Mouse (Mus musculus) kidney, adult 2 months (tissue): ENCODE measurements around the gene Doc2g. TPM values are rescaled to one million over a fixed set of nuclear protein-coding genes. Genes with fewer than 3 reads are reported as not detected.
"Not testable (repeated sequence)": the region's sequence is repeated elsewhere in the genome, so short reads cannot be mapped to it uniquely, and the experiment has no call there.

Experiments
- DNase-seq: peaks from one replicate; pipeline ENCODE4 v3.0.0; 2021
- H3K27ac ChIP-seq: fragments of 200-500 bp; 2 replicates; pipeline ENCODE4 v1.5.1; 2012; ENCODE audit warnings: low read depth, low read length, control low read depth, inconsistent platforms; ENCODE audit not compliant: insufficient read depth
- H3K27me3 ChIP-seq: fragments of 200-500 bp; replicated peaks from 2 replicates; pipeline ENCODE4 v1.6.1; 2012; ENCODE audit warnings: mild to moderate bottlenecking, moderate library complexity, low read length, inconsistent platforms; ENCODE audit not compliant: control insufficient read depth, insufficient read depth
- H3K36me3 ChIP-seq: fragments of 200-500 bp; 2 replicates; pipeline ENCODE4 v1.6.1; 2012; ENCODE audit warnings: mild to moderate bottlenecking, moderate library complexity, low read length, inconsistent platforms; ENCODE audit not compliant: control insufficient read depth, insufficient read depth
- H3K4me1 ChIP-seq: fragments of 200-500 bp; 2 replicates; pipeline ENCODE4 v1.6.1; 2011; ENCODE audit warnings: low read length; ENCODE audit not compliant: control insufficient read depth, insufficient read depth
- H3K4me3 ChIP-seq: fragments of 200-500 bp; 2 replicates; pipeline ENCODE4 v1.5.1; 2011; ENCODE audit warnings: mild to moderate bottlenecking, low read depth, low read length, control low read depth; ENCODE audit not compliant: insufficient read depth
- CTCF ChIP-seq: fragments of 200-500 bp; conservative IDR thresholded peaks from 2 replicates; pipeline ENCODE4 v1.5.1; 2011; ENCODE audit warnings: low read depth, mild to moderate bottlenecking, control low read depth, low read length, moderate library complexity, mixed read lengths; ENCODE audit not compliant: insufficient read depth, insufficient read length
- POLR2A ChIP-seq: fragments of 200-500 bp; IDR thresholded peaks from one replicate; pipeline ENCODE4 v1.6.1; 2011; ENCODE audit warnings: low read depth, low read length, control low read depth
- WGBS: fragments of 180-500 bp; shearing (Covaris S2); methylation state at CpG from one replicate; pipeline ENCODE4 v1.1.7; 2018; 5-methylcytosine and 5-hydroxymethylcytosine counted together
- polyA plus RNA-seq: library from polyadenylated mRNA; depleted of rRNA; stranded (reverse); fragments of >200 nt; gene quantifications from 2 replicates; pipeline ENCODE4 v1.2.3, GENCODE M21; 2012

Doc2g gene
- polyA plus RNA-seq, 1 experiment: 5.1 TPM

DNA sequence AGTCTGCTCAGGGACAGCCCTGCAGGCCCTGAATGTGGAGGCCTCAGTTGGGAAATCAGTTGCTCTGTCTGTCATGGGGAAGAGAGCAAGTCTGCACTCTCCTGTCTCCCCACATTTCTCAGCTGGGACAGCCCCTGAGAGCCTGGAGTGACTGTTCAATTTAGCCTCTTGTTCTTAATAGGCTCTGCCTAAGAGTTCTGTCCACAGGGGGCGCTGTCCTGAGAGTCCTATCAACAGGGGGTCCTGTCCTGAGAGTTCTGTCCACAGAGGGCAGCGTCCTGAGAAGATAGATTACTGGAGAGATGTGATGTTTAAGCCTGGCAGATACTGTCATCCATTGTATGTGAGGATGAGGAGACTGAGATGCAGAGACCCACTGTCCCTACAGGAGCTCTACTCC lies 40.6 kb upstream of the Doc2g start:
- 37% methylated on average over 2 of the region's 2 CpGs for WGBS
- Histone ChIP-seq H3K36me3 (no peaks in the 10 kb centered on the region), H3K27ac (no peak overlapping the region), H3K4me3 (no peak overlapping the region), H3K4me1 (peaks cover 6% of the 10 kb centered on the region), H3K27me3 (no peaks in the 10 kb centered on the region)
- no peak for DNase-seq
- TF ChIP-seq CTCF (peak; percentile 23; the same call in 1 of the 2 replicates), POLR2A (no peak)

DNA sequence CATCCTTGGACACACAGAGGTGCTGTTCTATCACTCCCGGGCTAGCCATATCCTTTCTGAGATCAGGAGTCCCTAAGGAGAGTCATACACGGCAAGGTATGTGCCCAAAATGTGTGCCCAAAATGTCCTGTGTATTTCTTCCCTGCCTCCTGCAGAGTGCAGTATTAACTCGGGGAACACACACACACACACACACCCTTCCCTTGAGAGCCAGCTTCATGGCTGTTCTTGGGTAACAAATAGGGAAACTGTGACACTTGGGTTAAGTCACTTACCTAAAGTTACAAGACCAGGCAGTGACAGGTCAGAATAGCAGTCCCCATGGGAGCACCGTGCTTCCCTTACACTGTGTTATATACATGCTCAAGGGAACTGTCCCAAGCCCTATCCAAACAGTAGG lies 39.1 kb upstream of the Doc2g start:
- Histone ChIP-seq H3K36me3 (no peaks in the 10 kb centered on the region), H3K4me1 (no peaks in the 10 kb centered on the region), H3K4me3 (no peak overlapping the region), H3K27me3 (no peaks in the 10 kb centered on the region), H3K27ac (no peak overlapping the region)
- 68% methylated on average over 4 of the region's 4 CpGs for WGBS
- peak; percentile 25; the same call in 1 of the 2 replicates for TF ChIP-seq CTCF
- no peak for TF ChIP-seq POLR2A
- DNase-seq: no peak

DNA sequence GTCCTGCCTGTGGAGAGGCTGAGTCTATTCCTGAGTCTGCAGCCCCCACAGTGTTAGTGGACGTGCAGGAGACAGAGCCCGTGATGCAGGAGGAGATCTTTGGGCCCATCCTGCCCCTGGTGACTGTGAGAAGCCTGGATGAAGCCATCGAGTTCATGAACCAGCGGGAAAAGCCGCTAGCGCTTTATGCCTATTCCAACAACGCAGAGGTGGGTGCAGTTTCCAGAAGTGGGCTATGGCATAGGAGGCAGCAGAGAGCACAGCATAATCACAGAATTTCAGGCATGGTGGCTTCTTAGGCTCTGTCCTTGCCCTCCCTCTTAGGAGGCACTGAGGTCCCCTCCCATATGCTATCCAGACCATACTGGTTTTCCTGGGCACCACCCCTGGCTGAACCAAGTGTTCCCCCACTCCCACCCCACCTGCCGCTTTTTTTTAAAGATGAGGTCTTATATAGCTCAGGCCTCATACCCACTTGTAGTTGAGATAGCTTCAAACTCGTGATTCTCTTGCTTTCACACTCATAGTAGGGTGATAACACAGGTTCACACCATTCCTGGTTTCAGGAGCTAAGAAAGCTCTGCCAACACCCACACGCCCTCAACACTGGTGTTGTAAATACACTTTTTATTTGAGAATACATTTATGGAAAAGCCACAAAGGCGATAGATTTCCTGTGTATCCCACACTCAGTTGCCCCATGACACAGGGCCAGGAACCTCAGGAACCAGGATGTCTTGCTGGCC lies 36.6 kb upstream of the Doc2g start:
- no peak overlapping the region for H3K4me3 ChIP-seq
- TF ChIP-seq POLR2A (no peak), CTCF (no peak)
- no peaks in the 10 kb centered on the region for H3K27me3 ChIP-seq
- H3K36me3 ChIP-seq: no peaks in the 10 kb centered on the region
- 74% methylated on average over 11 of the region's 11 CpGs for WGBS
- DNase-seq: no peak
- H3K27ac ChIP-seq: no peak overlapping the region
- H3K4me1 ChIP-seq: no peaks in the 10 kb centered on the region

DNA sequence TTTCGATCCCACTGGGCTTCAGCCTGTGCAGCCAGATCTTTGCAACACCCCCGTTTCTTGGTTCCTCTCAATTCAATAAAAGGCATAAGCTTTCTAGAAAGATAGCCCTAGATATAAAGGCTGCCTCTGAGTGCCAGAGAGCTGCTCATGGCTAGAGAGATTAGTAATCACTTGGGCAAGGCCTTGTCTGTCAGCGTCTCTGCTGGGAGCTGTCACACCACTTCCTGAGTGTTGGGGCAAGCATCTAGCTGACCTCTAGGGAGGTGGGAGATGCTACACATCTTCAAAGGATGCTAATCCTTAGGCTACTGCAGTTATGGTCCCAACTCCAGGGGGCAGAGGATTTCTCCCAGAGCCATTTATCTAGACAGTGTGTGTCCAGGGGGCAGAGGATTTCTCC lies 35.9 kb upstream of the Doc2g start:
- WGBS: 82% methylated on average over 3 of the region's 3 CpGs
- no peak overlapping the region for H3K27ac ChIP-seq
- H3K4me1 ChIP-seq: no peaks in the 10 kb centered on the region
- no peak overlapping the region for H3K4me3 ChIP-seq
- no peak for DNase-seq
- no peaks in the 10 kb centered on the region for H3K36me3 ChIP-seq
- H3K27me3 ChIP-seq: no peaks in the 10 kb centered on the region
- no peak for TF ChIP-seq CTCF
- TF ChIP-seq POLR2A: no peak

DNA sequence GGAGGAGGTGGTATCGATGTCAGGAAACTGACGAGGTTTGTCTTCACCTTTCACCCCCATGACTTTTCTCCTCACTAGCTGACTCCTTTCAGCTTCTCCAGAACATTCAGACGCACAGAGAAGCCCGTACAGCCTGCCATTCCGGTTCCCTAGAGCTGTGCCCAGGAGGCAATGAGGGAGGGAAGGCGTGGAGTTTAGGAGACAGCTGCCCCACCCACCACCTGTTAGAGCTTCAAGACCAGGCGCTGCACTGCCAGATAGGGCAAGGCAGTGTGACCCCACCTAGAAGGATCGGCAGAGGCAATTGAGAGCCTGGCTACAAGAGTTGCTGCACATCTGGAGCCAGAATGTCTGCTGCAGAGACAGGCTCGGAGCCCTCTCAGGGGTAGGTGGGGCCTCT lies 30.9 kb upstream of the Doc2g start, which contains the start of gene Aldh3b2:
Gene Aldh3b2, plus strand, starts transcription at position 100 of the 400 bp plus-strand sequence.
- no peak for DNase-seq
- H3K27ac ChIP-seq: no peak within 1 kb of the TSS
- WGBS: 51% methylated on average over 9 of the region's 9 CpGs

DNA sequence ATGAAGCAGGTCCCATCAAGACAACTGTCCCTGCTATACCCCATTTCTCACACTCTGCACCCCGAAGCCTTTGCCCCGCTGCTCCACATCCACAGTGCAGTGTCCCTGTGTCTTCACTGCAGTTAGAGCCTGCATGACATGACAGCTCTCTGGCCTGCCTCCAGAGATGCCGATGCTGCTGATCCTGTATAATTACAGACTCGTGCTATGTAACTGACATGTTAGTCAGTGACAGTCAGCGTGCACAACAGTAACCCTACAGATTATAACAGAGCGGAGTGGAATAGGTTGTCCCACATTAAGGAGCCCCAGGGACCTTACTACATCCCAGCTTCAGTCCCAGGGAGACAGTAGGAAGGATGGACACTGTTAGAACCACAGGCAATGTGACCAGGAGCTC lies 28.5 kb upstream of the Doc2g start:
- DNase-seq, H3K27ac ChIP-seq, H3K27me3 ChIP-seq, H3K36me3 ChIP-seq, H3K4me3 ChIP-seq, H3K4me1 ChIP-seq: not testable (repeated sequence)
- 86% methylated on average over 6 of the region's 6 CpGs for whole genome bisulfite sequencing

More for the DNA sequence above, 30.9 kb upstream of the Doc2g start, which contains the start of gene Aldh3b2:
- TF ChIP-seq CTCF (no peak), POLR2A (no peak)
- H3K27me3 ChIP-seq: no peaks in the 10 kb centered on the region
- H3K4me3 ChIP-seq: no peak within 1 kb of the TSS
- no peaks in the 10 kb centered on the region for H3K4me1 ChIP-seq
- no peaks in the 10 kb centered on the region for H3K36me3 ChIP-seq

DNA sequence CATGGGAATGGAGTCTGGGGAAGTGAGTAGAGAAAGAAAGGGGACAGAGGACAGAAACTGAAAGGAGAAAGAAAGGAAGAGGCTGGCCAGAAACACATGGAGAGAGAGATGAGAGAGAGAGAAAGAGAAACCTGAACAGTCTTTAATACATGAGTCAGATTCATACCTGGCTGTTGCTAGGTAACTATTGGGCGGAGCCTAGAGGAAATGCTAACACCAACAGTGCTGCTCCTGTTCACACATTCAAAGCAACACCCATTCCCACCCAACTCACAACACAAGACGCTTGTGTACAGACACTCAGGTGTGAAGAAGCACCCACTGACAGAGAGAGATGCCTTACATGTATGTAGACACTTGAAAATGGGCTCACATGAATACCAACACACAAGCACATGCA lies 27.2 kb upstream of the Doc2g start:
- 87% methylated on average over 2 of the region's 2 CpGs for WGBS
- TF ChIP-seq CTCF (no peak), POLR2A (no peak)

More for the DNA sequence above, 27.2 kb upstream of the Doc2g start:
- Histone ChIP-seq H3K4me3 (no peak overlapping the region), H3K27me3 (no peaks in the 10 kb centered on the region), H3K4me1 (no peaks in the 10 kb centered on the region; the same call in 1 of the 2 replicates), H3K27ac (no peak overlapping the region), H3K36me3 (no peaks in the 10 kb centered on the region)
- no peak for DNase-seq
